Mouse (Mus musculus): ENCODE results near the gene Olfm2. TPM values are rescaled to one million over a fixed set of nuclear protein-coding genes. Genes with fewer than 3 reads are reported as not detected.

Olfm2 gene
- polyA plus RNA-seq (2012; rRNA removed): 139 and 162 TPM in 2 replicates

GRCm38 (mm10) chr9:20746017-20746660 lies at the start of gene Olfm2:
TSS of gene Olfm2 (minus strand) at chr9:20746349.
- peak; percentile 66 for DNase-seq (ENCODE audit: low read depth)
- TF ChIP-seq CTCF (IDR thresholded peaks at IDR 0.05; ENCODE audit: borderline replicate concordance, extremely low read depth, insufficient read depth, insufficient read length) (no peak), POLR2A (IDR thresholded peaks at IDR 0.05; ENCODE audit: borderline replicate concordance, extremely low read depth, insufficient read depth, insufficient read length, poor library complexity, severe bottlenecking) (no peak)

- no peak for TF ChIP-seq CTCF (IDR thresholded peaks at IDR 0.05; ENCODE audit: borderline replicate concordance, extremely low read depth, insufficient read depth, insufficient read length)
- no peak for TF ChIP-seq POLR2A (IDR thresholded peaks at IDR 0.05; ENCODE audit: borderline replicate concordance, extremely low read depth, insufficient read depth, insufficient read length, poor library complexity, severe bottlenecking)
- peak; percentile 80 for DNase-seq (ENCODE audit: low read depth)
Observed at GRCm38 (mm10) chr9:20794108-20794806, 48.1 kb upstream of the Olfm2 start.

GRCm38 (mm10) chr9:20790345-20790744 lies 44.2 kb upstream of the Olfm2 start:
- TF ChIP-seq POLR2A (IDR thresholded peaks at IDR 0.05; ENCODE audit: borderline replicate concordance, extremely low read depth, insufficient read depth, insufficient read length, poor library complexity, severe bottlenecking) (no peak), CTCF (IDR thresholded peaks at IDR 0.05; ENCODE audit: borderline replicate concordance, extremely low read depth, insufficient read depth, insufficient read length) (no peak)
- DNase-seq (ENCODE audit: low read depth): peak; percentile 3

- TF ChIP-seq POLR2A (IDR thresholded peaks at IDR 0.05; ENCODE audit: borderline replicate concordance, extremely low read depth, insufficient read depth, insufficient read length, poor library complexity, severe bottlenecking) (no peak), CTCF (IDR thresholded peaks at IDR 0.05; ENCODE audit: borderline replicate concordance, extremely low read depth, insufficient read depth, insufficient read length) (no peak)
- DNase-seq (ENCODE audit: low read depth): no peak
Observed at GRCm38 (mm10) chr9:20789651-20790050, 43.5 kb upstream of the Olfm2 start.

GRCm38 (mm10) chr9:20787992-20788391 lies 41.8 kb upstream of the Olfm2 start:
- no peak for DNase-seq (ENCODE audit: low read depth)
- no peak for TF ChIP-seq POLR2A (IDR thresholded peaks at IDR 0.05; ENCODE audit: borderline replicate concordance, extremely low read depth, insufficient read depth, insufficient read length, poor library complexity, severe bottlenecking)
- TF ChIP-seq CTCF (IDR thresholded peaks at IDR 0.05; ENCODE audit: borderline replicate concordance, extremely low read depth, insufficient read depth, insufficient read length): no peak

- TF ChIP-seq POLR2A (IDR thresholded peaks at IDR 0.05; ENCODE audit: borderline replicate concordance, extremely low read depth, insufficient read depth, insufficient read length, poor library complexity, severe bottlenecking) (no peak), CTCF (IDR thresholded peaks at IDR 0.05; ENCODE audit: borderline replicate concordance, extremely low read depth, insufficient read depth, insufficient read length) (no peak)
- no peak for DNase-seq (ENCODE audit: low read depth)
Observed at GRCm38 (mm10) chr9:20785055-20785454, 38.9 kb upstream of the Olfm2 start.

GRCm38 (mm10) chr9:20781286-20781685 lies 35.1 kb upstream of the Olfm2 start:
- DNase-seq (ENCODE audit: low read depth): no peak
- TF ChIP-seq CTCF (IDR thresholded peaks at IDR 0.05; ENCODE audit: borderline replicate concordance, extremely low read depth, insufficient read depth, insufficient read length) (no peak), POLR2A (IDR thresholded peaks at IDR 0.05; ENCODE audit: borderline replicate concordance, extremely low read depth, insufficient read depth, insufficient read length, poor library complexity, severe bottlenecking) (no peak)

- no peak for DNase-seq (ENCODE audit: low read depth)
Observed at GRCm38 (mm10) chr9:20765274-20765673, 19.1 kb upstream of the Olfm2 start.

GRCm38 (mm10) chr9:20763099-20763498 lies 16.9 kb upstream of the Olfm2 start:
- peak; percentile 45 for DNase-seq (ENCODE audit: low read depth)
- TF ChIP-seq CTCF (IDR thresholded peaks at IDR 0.05; ENCODE audit: borderline replicate concordance, extremely low read depth, insufficient read depth, insufficient read length) (no peak), POLR2A (IDR thresholded peaks at IDR 0.05; ENCODE audit: borderline replicate concordance, extremely low read depth, insufficient read depth, insufficient read length, poor library complexity, severe bottlenecking) (no peak)

More at GRCm38 (mm10) chr9:20765274-20765673, 19.1 kb upstream of the Olfm2 start:
- TF ChIP-seq CTCF (IDR thresholded peaks at IDR 0.05; ENCODE audit: borderline replicate concordance, extremely low read depth, insufficient read depth, insufficient read length) (no peak), POLR2A (IDR thresholded peaks at IDR 0.05; ENCODE audit: borderline replicate concordance, extremely low read depth, insufficient read depth, insufficient read length, poor library complexity, severe bottlenecking) (no peak)

GRCm38 (mm10) chr9:20762197-20762961 lies 16.2 kb upstream of the Olfm2 start:
- peak; percentile 79 for DNase-seq (ENCODE audit: low read depth)
- TF ChIP-seq CTCF (IDR thresholded peaks at IDR 0.05; ENCODE audit: borderline replicate concordance, extremely low read depth, insufficient read depth, insufficient read length) (no peak), POLR2A (IDR thresholded peaks at IDR 0.05; ENCODE audit: borderline replicate concordance, extremely low read depth, insufficient read depth, insufficient read length, poor library complexity, severe bottlenecking) (no peak)

- no peak for TF ChIP-seq POLR2A (IDR thresholded peaks at IDR 0.05; ENCODE audit: borderline replicate concordance, extremely low read depth, insufficient read depth, insufficient read length, poor library complexity, severe bottlenecking)
- no peak for TF ChIP-seq CTCF (IDR thresholded peaks at IDR 0.05; ENCODE audit: borderline replicate concordance, extremely low read depth, insufficient read depth, insufficient read length)
Observed at GRCm38 (mm10) chr9:20761388-20761787, 15.2 kb upstream of the Olfm2 start.

More at GRCm38 (mm10) chr9:20761388-20761787, 15.2 kb upstream of the Olfm2 start:
- DNase-seq (ENCODE audit: low read depth): no peak
